Mouse (Mus musculus) kidney, adult 2 months (tissue): ENCODE measurements around the gene Commd9.

Experiments used
- CTCF ChIP-seq: fragments of 200-500 bp; conservative IDR thresholded peaks from 2 replicates; pipeline ENCODE4 v1.5.1; 2011; ENCODE audit warnings: low read depth, mild to moderate bottlenecking, control low read depth, low read length, moderate library complexity, mixed read lengths; ENCODE audit not compliant: insufficient read depth, insufficient read length
- POLR2A ChIP-seq: fragments of 200-500 bp; IDR thresholded peaks from one replicate; pipeline ENCODE4 v1.6.1; 2011; ENCODE audit warnings: low read depth, low read length, control low read depth

- TF ChIP-seq POLR2A (no peak), CTCF (no peak)
These were observed 47.3 kb downstream of the Commd9 start for GRCm38 (mm10) chr2:101933301-101933700.
